Mouse (Mus musculus): ENCODE data around the gene Fgf3. TPM values are rescaled to one million over a fixed set of nuclear protein-coding genes. Genes with fewer than 3 reads are reported as not detected.

Fgf3 gene
- 1.9 and 2.1 TPM in 2 replicates for polyA plus RNA-seq (2016; fragmentation: Nextera tagmentation; extraction: Ambion mirVana)

DNA sequence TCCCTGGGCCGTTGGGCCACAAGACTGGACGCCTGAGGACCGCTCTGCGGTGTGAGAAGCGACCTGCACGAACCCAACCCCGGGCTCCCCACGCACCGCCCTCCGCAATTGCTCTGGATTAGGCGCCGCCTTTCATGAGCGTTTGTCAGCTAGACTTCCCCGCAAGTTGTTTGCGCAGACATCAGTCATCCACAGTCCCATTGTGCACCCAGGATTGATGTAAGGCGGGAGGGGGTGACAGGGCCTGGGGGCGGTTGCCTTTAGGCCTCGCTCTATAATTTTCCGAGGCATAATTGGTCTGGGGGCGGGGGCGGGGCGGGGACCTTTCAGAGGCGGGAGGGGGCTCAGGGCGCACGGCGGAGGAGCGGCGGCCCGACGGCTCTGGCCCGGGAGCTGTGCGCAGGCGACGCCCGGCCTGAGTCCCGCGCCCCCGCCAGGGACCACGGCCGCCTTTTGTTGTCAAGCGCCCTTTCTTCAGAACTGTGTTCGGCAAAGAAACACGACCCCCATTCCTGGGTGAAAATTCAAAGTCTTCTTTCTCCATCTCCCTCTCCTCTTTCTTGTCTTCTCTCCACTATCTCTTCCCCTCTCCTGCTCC, at the start of gene Fgf3:
Gene Fgf3, plus strand, starts transcription at position 193 of the 598 bp plus-strand sequence.
- peak within 1 kb of the TSS; percentile 54 for H3K4me2 ChIP-seq (replicated peaks)
- H3K9ac ChIP-seq, result peak within 1 kb of the TSS; percentile 33; the same call in 1 of the 2 replicates
- H3K4me3 ChIP-seq, result peak within 1 kb of the TSS; percentile 43
- H3K27ac ChIP-seq, result no peak within 1 kb of the TSS
- no peaks in the 10 kb centered on the region for H3K9me3 ChIP-seq (replicated peaks)
- peaks cover 81% of the 10 kb centered on the region for H3K27me3 ChIP-seq
- no peaks in the 10 kb centered on the region for H3K36me3 ChIP-seq
- peaks cover 14% of the 10 kb centered on the region for H3K4me1 ChIP-seq
- 2% methylated on average over 43 of the region's 43 CpGs for WGBS
- no peak for ATAC-seq (ENCODE audit: low FRiP score)

DNA sequence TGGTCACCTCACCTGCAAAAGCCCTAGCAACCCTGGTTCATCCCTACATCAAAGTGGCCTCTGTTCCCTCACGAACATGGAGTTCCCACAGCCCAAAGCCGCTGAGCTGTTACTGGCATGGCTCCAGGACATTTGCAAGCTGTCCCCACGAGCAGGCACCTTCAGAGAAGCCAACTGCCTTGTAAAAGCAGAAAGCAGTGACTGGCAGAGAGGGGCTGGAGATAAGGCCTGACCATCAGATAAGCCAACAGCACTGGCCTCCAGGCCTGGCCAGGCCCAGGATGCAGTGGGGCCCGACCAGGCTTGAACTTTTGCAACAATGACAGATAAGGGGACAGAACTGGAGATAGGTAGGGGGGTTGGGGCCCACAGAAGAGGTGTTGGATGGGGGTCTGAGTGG, 49.3 kb upstream of the Fgf3 start:
- Histone ChIP-seq H3K4me2 (replicated peaks) (no peak overlapping the region), H3K27me3 (0 out of 2 replicates have a peak, but pooled peaks cover 3% of the 10 kb centered on the region), H3K4me1 (no peaks in the 10 kb centered on the region), H3K9me3 (replicated peaks) (no peaks in the 10 kb centered on the region), H3K27ac (no peak overlapping the region), H3K4me3 (no peak overlapping the region), H3K9ac (no peak overlapping the region), H3K36me3 (no peaks in the 10 kb centered on the region)
- 72% methylated on average over 4 of the region's 4 CpGs for WGBS
- ATAC-seq (ENCODE audit: low FRiP score), result no peak

DNA sequence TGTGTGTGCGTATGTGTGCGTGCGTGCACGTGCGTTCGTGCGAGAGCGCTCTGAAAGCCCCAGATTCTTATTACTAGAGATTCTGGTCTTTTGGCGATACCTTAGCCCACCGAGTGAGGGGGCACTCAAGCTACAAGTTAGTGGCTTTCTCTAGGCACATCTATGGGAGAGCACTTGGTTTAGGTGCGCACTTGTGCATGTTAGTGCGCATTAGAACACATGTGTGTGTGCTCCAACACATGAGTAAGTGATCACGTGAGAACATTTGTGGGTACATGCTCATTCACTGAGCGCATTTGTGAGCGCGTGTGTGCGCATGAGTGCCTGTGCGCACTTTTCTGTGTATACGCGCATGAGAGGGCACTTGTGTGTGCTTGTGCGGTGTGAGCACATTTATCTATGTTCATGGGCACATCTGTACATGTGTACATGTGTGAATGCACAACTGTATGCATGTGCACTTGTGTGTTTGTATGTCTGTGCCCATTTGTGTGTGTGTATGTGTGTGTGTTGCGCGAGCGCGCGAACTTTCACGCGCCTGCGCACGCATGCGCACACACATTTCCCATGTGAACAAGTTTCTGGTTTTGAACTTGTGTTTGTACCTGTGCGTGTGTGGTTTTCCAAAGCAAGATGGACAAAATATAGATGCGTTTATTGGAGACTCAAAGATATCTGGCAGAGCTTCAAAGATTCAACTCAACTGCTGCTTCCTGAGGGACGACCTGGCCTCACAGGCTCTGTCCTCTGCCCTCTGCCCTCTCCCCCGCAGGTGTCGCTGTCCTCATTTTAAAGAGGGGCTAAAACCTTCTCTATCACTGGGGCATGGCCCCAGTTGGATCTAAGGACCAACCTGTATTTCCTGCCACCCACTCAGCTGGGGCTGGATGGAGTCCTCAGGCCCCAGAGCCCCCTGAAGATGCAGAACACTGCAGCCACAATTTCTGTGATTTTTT, 48.0 kb upstream of the Fgf3 start:
- Histone ChIP-seq H3K4me2 (replicated peaks) (peak overlapping the region; percentile 46), H3K27ac (no peak overlapping the region), H3K9ac (no peak overlapping the region), H3K4me3 (peak overlapping the region; percentile 19), H3K27me3 (0 out of 2 replicates have a peak, but pooled peaks cover 7% of the 10 kb centered on the region), H3K9me3 (replicated peaks) (no peaks in the 10 kb centered on the region), H3K4me1 (no peaks in the 10 kb centered on the region), H3K36me3 (no peaks in the 10 kb centered on the region)
- ATAC-seq (ENCODE audit: low FRiP score), result 0 out of 2 replicates have a peak, but pooled peaks have one; percentile 26
- 48% methylated on average over 36 of the region's 36 CpGs for WGBS

DNA sequence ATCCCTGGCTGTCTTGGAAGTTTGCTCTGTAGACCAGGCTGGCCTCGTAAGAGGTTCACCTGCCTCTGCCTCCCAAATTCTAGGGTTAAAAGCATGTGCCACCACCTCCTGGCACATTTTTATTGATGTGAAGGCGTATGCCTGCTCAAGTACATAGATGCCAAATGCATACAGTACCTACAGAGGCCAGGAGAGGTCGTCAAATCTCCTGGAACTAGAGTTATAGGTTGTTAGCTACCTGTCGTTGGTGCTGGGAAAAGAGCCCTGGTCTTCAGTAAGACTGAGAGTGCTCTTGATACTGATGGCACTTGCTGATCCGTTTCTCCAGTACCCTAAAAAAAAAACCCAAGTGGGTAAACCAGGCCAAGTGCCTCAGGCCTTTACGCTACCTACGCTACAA, 46.5 kb upstream of the Fgf3 start:
- H3K4me3 ChIP-seq, result no peak overlapping the region
- H3K36me3 ChIP-seq, result no peaks in the 10 kb centered on the region
- no peak for ATAC-seq (ENCODE audit: low FRiP score)
- H3K4me2 ChIP-seq (replicated peaks), result no peak overlapping the region
- peaks cover 7% of the 10 kb centered on the region; the same call in 1 of the 2 replicates for H3K27me3 ChIP-seq
- 88% methylated on average over 7 of the region's 7 CpGs for WGBS
- no peaks in the 10 kb centered on the region for H3K9me3 ChIP-seq (replicated peaks)
- no peak overlapping the region for H3K9ac ChIP-seq
- no peak overlapping the region for H3K27ac ChIP-seq
- H3K4me1 ChIP-seq, result no peaks in the 10 kb centered on the region

DNA sequence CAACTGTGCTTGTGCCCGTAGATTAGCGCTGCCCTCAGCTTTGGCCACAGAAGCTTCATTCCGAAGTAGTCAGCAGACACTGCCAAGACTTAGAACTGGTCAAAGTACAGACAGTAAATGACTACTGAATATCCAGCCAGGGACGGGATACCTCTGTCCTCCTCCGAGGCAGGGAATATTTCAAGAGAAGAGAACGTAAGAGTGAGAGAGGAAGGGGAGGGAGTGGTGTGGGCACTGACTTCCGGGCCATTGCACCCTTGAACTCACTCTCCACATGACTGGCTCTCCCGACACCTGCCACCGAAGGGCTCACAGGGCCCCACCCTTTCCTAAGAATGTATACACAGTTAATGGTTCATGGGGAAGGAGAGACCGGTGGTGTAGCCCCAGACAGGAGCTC, 44.6 kb upstream of the Fgf3 start:
- H3K27me3 ChIP-seq, result peaks cover 7% of the 10 kb centered on the region; the same call in 1 of the 2 replicates
- no peak for ATAC-seq (ENCODE audit: low FRiP score)
- H3K4me3 ChIP-seq, result no peak overlapping the region
- no peaks in the 10 kb centered on the region for H3K36me3 ChIP-seq
- peaks cover 7% of the 10 kb centered on the region for H3K4me1 ChIP-seq
- no peak overlapping the region for H3K27ac ChIP-seq
- 86% methylated on average over 10 of the region's 10 CpGs for WGBS
- H3K4me2 ChIP-seq (replicated peaks), result no peak overlapping the region
- H3K9me3 ChIP-seq (replicated peaks), result no peaks in the 10 kb centered on the region
- no peak overlapping the region for H3K9ac ChIP-seq

DNA sequence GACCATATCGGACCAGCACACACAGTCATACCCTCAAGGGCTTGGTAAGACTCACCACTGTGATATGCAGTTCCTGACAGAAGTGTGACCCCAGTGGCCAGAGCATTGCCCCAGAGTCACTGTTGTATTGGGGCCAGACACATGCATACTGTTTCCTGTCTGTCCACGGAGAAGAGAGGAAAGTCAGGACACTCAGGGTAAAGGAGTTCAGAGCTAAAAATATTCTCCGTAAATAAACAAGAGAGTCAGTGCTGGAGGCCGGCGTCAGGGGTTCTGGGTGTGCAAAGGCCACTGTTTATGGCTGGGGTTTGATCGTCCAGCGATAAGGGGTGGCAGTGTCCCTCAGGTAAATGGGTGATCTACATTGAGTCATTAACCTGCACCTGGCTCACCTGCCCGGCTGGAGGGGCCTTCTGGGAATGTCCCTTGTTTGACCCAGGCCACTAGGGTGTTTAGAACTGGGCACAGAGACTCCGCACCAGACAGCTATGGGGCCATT, 41.9 kb upstream of the Fgf3 start:
- ATAC-seq (ENCODE audit: low FRiP score), result no peak
- H3K27me3 ChIP-seq, result peaks cover 12% of the 10 kb centered on the region
- no peak overlapping the region for H3K4me3 ChIP-seq
- no peak overlapping the region for H3K9ac ChIP-seq
- H3K4me1 ChIP-seq, result peaks cover 11% of the 10 kb centered on the region
- no peak overlapping the region for H3K27ac ChIP-seq
- H3K4me2 ChIP-seq (replicated peaks), result no peak overlapping the region
- no peaks in the 10 kb centered on the region for H3K36me3 ChIP-seq
- 76% methylated on average over 9 of the region's 9 CpGs for WGBS
- no peaks in the 10 kb centered on the region for H3K9me3 ChIP-seq (replicated peaks)

DNA sequence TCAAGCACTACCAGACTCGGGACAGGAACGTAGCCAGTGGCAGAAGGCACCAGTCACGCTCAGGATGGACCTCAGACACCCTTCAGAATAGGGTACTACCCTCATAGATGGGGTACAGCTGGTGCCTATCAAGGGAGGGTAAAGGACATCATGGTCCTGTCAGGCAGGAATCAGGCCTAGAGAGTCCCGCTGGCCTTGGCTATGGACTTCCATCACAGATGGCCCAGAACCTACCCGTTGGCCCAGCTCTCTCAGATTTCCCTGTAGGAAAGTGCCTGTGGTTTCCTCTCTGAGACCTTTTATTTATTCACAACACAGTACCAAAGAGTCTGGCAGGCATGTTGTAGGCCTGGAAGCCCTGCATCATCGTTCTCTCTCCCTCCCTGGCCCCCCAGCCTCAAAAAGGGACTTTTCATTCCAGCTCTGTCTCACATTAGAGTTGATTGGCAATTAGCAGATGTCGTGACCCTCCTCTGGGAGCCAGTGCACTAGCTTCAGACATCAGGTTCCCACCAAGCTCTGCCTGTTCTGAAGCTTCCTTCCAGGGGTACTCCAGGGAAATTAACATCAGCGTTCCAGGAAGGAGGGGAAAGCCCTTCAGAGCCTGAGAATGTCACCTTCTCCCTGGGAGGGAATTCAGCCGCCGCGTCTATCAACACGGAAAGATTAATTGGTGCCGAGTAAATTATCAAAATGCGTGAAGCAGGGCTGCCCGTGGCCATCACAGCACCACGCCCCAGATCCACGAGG, 40.7 kb upstream of the Fgf3 start:
- WGBS, result 43% methylated on average over 17 of the region's 17 CpGs
- Histone ChIP-seq H3K27ac (no peak overlapping the region), H3K27me3 (peaks cover 12% of the 10 kb centered on the region), H3K36me3 (no peaks in the 10 kb centered on the region), H3K4me2 (replicated peaks) (no peak overlapping the region), H3K9ac (no peak overlapping the region), H3K4me3 (no peak overlapping the region), H3K4me1 (peaks cover 11% of the 10 kb centered on the region), H3K9me3 (replicated peaks) (no peaks in the 10 kb centered on the region)
- ATAC-seq (ENCODE audit: low FRiP score), result no peak

DNA sequence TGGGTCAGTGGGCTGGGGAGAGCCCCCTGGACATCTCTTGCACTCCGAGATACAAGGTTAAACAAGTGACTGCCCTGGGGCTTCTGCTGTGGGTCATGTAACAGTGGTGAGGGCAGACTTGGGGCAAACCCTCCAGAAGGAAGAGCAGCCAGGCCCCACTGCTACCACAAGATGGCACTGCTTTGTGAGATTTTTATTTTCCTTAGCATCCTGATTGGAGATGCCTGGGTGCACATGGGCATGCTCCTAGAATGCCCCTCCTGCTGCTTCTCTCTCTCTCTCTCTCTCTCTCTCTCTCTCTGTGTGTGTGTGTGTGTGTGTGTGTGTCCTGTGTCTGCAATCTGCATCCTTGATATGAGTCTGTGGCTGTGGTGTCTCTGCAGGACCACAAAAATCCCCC, 39.4 kb upstream of the Fgf3 start:
- H3K27me3 ChIP-seq, result peaks cover 12% of the 10 kb centered on the region
- H3K4me1 ChIP-seq, result peaks cover 11% of the 10 kb centered on the region
- H3K27ac ChIP-seq, result no peak overlapping the region
- 41% methylated on average over 1 of the region's 1 CpGs for WGBS
- ATAC-seq (ENCODE audit: low FRiP score), result peak; percentile 38; the same call in 1 of the 2 replicates
- H3K4me2 ChIP-seq (replicated peaks), result no peak overlapping the region
- no peak overlapping the region for H3K9ac ChIP-seq
- H3K9me3 ChIP-seq (replicated peaks), result no peaks in the 10 kb centered on the region
- no peaks in the 10 kb centered on the region for H3K36me3 ChIP-seq
- H3K4me3 ChIP-seq, result no peak overlapping the region

DNA sequence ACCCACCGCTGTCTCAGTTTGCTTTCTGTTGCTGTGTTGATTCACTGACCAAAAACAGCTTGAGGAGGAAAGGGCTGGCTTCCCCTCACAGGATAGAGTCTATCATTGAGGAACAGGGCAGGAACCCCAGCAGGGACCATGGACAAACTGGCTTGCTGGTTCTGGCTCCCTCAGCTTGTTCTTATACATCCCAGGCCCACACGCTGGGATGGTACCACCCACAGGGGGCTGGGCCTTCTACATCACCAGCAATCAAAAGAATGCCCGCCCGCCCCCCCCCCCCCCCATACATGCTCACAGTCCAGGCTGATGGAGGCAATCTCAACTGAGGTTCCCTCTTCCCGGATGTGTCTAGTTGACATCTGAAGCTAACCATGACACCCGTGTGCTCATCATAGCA, 30.8 kb upstream of the Fgf3 start:
- ATAC-seq (ENCODE audit: low FRiP score), result no peak
- Histone ChIP-seq H3K9me3 (replicated peaks) (no peaks in the 10 kb centered on the region), H3K36me3 (no peaks in the 10 kb centered on the region), H3K27ac (no peak overlapping the region), H3K9ac (no peak overlapping the region), H3K4me2 (replicated peaks) (no peak overlapping the region), H3K4me1 (peaks cover 8% of the 10 kb centered on the region; the same call in 1 of the 2 replicates), H3K27me3 (0 out of 2 replicates have a peak, but pooled peaks cover 3% of the 10 kb centered on the region), H3K4me3 (no peak overlapping the region)
- WGBS, result 61% methylated on average over 6 of the region's 6 CpGs

DNA sequence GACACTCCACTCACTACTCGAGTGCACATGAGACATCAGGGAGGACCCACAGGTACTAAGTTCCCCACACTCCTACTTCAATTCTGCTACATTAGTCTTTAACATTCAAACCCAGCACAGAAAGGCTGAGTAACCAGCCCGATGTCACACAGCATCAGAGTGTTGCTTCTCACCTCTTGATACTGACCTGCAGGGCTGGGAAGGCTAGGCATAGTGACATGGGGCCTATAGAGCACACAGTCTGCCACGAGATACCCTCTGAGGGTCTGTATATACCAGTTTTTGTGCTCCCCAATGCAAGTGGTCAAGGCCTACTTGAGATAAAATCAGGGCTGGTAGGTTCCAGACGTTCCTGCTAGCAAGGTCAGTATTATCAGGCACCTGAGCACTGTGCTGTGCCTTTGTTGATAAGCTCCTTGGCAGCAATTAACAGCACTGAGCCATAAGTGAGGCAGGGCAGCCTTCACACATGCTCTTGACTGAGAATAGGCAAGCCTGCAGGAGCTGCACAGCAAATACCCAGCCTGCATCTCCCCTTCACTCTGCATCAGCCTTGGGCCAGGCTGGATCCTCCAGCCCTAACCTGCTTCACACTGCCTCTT, 29.8 kb upstream of the Fgf3 start:
- Histone ChIP-seq H3K27ac (no peak overlapping the region), H3K4me3 (no peak overlapping the region), H3K4me2 (replicated peaks) (no peak overlapping the region), H3K9ac (no peak overlapping the region), H3K27me3 (0 out of 2 replicates have a peak, but pooled peaks cover 3% of the 10 kb centered on the region), H3K4me1 (peaks cover 8% of the 10 kb centered on the region; the same call in 1 of the 2 replicates), H3K9me3 (replicated peaks) (no peaks in the 10 kb centered on the region), H3K36me3 (no peaks in the 10 kb centered on the region)
- no peak for ATAC-seq (ENCODE audit: low FRiP score)
- WGBS, result 67% methylated on average over 4 of the region's 4 CpGs

DNA sequence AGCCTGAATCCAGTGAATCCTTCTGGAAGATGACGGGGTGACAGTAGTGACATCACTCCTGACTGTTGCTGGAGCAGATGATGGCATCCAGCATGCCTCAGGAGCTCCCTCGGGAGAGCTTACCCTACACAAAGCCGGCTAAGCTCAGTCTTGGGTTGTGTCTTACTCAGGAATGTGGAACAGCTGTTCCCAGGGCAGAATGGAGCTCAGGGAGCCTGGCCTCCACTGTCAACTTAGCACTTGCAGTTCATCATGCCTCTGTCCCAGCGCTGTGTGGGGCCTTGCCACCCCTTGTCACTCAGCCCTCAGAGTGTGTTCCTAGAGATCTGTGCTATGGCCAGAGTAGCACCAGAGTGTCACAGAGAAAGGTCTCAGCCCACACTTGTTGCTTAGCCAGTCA, 26.4 kb upstream of the Fgf3 start:
- Histone ChIP-seq H3K36me3 (no peaks in the 10 kb centered on the region), H3K9me3 (replicated peaks) (no peaks in the 10 kb centered on the region), H3K27ac (no peak overlapping the region), H3K4me1 (peaks cover 15% of the 10 kb centered on the region), H3K27me3 (0 out of 2 replicates have a peak, but pooled peaks cover 3% of the 10 kb centered on the region), H3K4me2 (replicated peaks) (no peak overlapping the region), H3K9ac (no peak overlapping the region; the same call in 1 of the 2 replicates), H3K4me3 (no peak overlapping the region)
- ATAC-seq (ENCODE audit: low FRiP score), result no peak
- 51% methylated on average over 4 of the region's 4 CpGs for WGBS

Data from hindbrain, embryonic 12.5 days (tissue).